Mouse (Mus musculus) G1E (cell line): Measurements from ENCODE around the gene Arhgef7. TPM values are rescaled to one million over a fixed set of nuclear protein-coding genes. Genes with fewer than 3 reads are reported as not detected.

Experiments used
- ATAC-seq: 2 replicates; pipeline ENCODE4 v1.8.0; 2016; ENCODE audit warnings: mild to moderate bottlenecking; ENCODE audit not compliant: insufficient number of reproducible peaks, poor library complexity, low FRiP score, severe bottlenecking; ENCODE audit errors: extremely low read depth
- DNase-seq: peaks from one replicate; pipeline ENCODE4 v3.0.0; 2012; ENCODE audit warnings: low spot score
- H3K27me3 ChIP-seq: 2 replicates; pipeline ENCODE4 v1.6.1; 2012; ENCODE audit warnings: mild to moderate bottlenecking, low read length, inconsistent platforms; ENCODE audit not compliant: insufficient read depth
- H3K36me3 ChIP-seq: replicated peaks from 2 replicates; pipeline ENCODE3; 2012; ENCODE audit warnings: mild to moderate bottlenecking, inconsistent platforms
- H3K4me1 ChIP-seq: 2 replicates; pipeline ENCODE4 v1.6.1; 2012; ENCODE audit warnings: low read depth, low read length, inconsistent platforms, mixed read lengths; ENCODE audit not compliant: insufficient read depth
- H3K4me3 ChIP-seq: 2 replicates; pipeline ENCODE4 v1.5.1; 2012; ENCODE audit warnings: low read depth, mild to moderate bottlenecking, inconsistent platforms, low read length, moderate library complexity, mixed read lengths
- H3K9me3 ChIP-seq: replicated peaks from 2 replicates; pipeline ENCODE4 v1.6.1; 2012; ENCODE audit warnings: inconsistent platforms
- CTCF ChIP-seq: IDR thresholded peaks from 2 replicates; pipeline ENCODE4 v1.5.1; 2012; ENCODE audit warnings: low read depth, low read length, inconsistent platforms, mixed read lengths
- GATA1 ChIP-seq: IDR thresholded peaks from 2 replicates; pipeline ENCODE4 v1.6.1; 2012; ENCODE audit warnings: borderline replicate concordance, low read length, inconsistent platforms, mixed read lengths
- GATA2 ChIP-seq: IDR thresholded peaks from 2 replicates; pipeline ENCODE4 v1.6.1; 2012; ENCODE audit warnings: low read depth, low read length, inconsistent platforms, borderline replicate concordance
- POLR2AphosphoS5 ChIP-seq: IDR thresholded peaks from 2 replicates; pipeline ENCODE4 v1.6.1; 2012; ENCODE audit warnings: low read depth, low read length, inconsistent platforms; ENCODE audit not compliant: insufficient replicate concordance
- TAL1 ChIP-seq: conservative IDR thresholded peaks from 2 replicates; pipeline ENCODE4 v1.6.1; 2012; ENCODE audit warnings: low read depth, low read length, inconsistent platforms, mixed read lengths
- polyA plus RNA-seq: library from polyadenylated mRNA; stranded (reverse); fragments of >175 nt; gene quantifications from 2 replicates; pipeline ENCODE4 v1.2.3, GENCODE M21; 2012
- total RNA-seq, 2 experiments: library from RNA; stranded (forward) in 1 of 2; stranded (reverse) in 1 of 2; fragments of 200-1000 nt in 1 of 2; fragments of >200 nt in 1 of 2; fragmentation: Nextera tagmentation in 1 of 2; gene quantifications; 2 replicates each; pipeline ENCODE4 v1.2.3; 2014 to 2017

Gene Arhgef7
- total and polyA plus RNA-seq, 3 experiments, result 14.7 to 27.8 (median 23.8) TPM

DNA sequence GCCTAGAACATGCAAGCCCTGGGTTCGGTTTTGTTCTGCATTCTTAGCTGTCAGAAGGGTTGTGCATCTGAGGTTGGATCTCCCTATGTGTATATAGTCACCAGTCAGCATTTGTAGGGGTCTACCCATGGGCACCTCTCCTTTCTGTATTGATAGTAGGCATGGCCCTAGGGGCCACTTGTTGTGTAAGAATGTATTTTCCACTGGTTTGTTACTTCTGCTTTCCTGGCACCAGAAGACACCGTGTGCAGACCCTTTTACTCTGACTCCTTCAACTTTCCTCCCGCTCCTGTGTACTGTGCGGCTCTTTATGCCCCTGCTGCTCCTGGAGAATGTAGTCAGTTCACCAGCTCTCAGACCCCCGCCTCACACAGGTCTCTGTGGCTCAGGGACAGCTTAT lies 80.5 kb downstream of the Arhgef7 start:
- ATAC-seq (no peak), DNase-seq (no peak)
- H3K4me3 ChIP-seq, result no peak overlapping the region
- no peak for TF ChIP-seq GATA2
- TF ChIP-seq POLR2AphosphoS5, result no peak
- H3K4me1 ChIP-seq, result no peaks in the 10 kb centered on the region
- no peaks in the 10 kb centered on the region for H3K9me3 ChIP-seq
- H3K27me3 ChIP-seq, result no peaks in the 10 kb centered on the region
- peaks cover 95% of the 10 kb centered on the region for H3K36me3 ChIP-seq

GRCm38 (mm10) chr8:11810426-11810825 lies 82.9 kb downstream of the Arhgef7 start:
- H3K4me1 ChIP-seq, result no peaks in the 10 kb centered on the region
- DNase-seq, result no peak
- H3K4me3 ChIP-seq, result no peak overlapping the region
- no peak for TF ChIP-seq GATA1
- no peaks in the 10 kb centered on the region for H3K27me3 ChIP-seq
- H3K9me3 ChIP-seq, result no peaks in the 10 kb centered on the region
- H3K36me3 ChIP-seq, result peaks cover 95% of the 10 kb centered on the region
- ATAC-seq, result no peak

- ATAC-seq (no peak), DNase-seq (no peak)
- no peaks in the 10 kb centered on the region for H3K4me1 ChIP-seq
- peaks cover 95% of the 10 kb centered on the region for H3K36me3 ChIP-seq
- TF ChIP-seq POLR2AphosphoS5 (no peak), GATA2 (no peak), GATA1 (no peak), TAL1 (no peak), CTCF (no peak)
- no peaks in the 10 kb centered on the region for H3K27me3 ChIP-seq
- no peak overlapping the region for H3K4me3 ChIP-seq
- H3K9me3 ChIP-seq, result no peaks in the 10 kb centered on the region
These were observed 86.3 kb downstream of the Arhgef7 start for GRCm38 (mm10) chr8:11813801-11814200.

DNA sequence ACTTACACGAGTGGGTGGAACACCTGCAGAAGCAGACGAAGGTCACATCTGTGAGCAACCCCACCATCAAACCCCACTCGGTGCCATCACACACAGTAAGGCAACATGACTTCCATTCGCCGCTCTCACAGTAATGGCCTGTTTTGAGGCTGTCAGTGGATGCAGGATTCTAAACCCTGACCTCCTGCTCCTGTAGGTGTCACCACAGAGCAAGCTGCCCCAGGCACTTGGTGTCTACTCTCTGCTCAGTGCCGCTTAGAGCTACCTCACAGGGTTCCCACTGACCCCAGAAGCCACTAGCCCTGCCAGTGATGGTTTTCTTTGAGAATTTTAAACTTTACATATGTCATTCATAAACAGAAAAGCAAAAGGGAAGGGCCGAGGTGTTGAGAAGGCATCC lies 87.7 kb downstream of the Arhgef7 start:
- no peaks in the 10 kb centered on the region for H3K27me3 ChIP-seq
- no peak overlapping the region for H3K4me3 ChIP-seq
- H3K9me3 ChIP-seq, result no peaks in the 10 kb centered on the region
- peaks cover 95% of the 10 kb centered on the region for H3K36me3 ChIP-seq
- ATAC-seq (no peak), DNase-seq (no peak)
- no peaks in the 10 kb centered on the region for H3K4me1 ChIP-seq
- no peak for TF ChIP-seq CTCF
- TF ChIP-seq GATA2, result no peak
- no peak for TF ChIP-seq TAL1
- no peak for TF ChIP-seq POLR2AphosphoS5
- TF ChIP-seq GATA1, result no peak

GRCm38 (mm10) chr8:11820136-11820535 lies 92.6 kb downstream of the Arhgef7 start:
- peaks cover 99% of the 10 kb centered on the region for H3K36me3 ChIP-seq
- no peaks in the 10 kb centered on the region for H3K9me3 ChIP-seq
- ATAC-seq (no peak), DNase-seq (no peak)
- no peaks in the 10 kb centered on the region for H3K4me1 ChIP-seq
- H3K4me3 ChIP-seq, result no peak overlapping the region
- no peak for TF ChIP-seq CTCF
- no peak for TF ChIP-seq TAL1
- TF ChIP-seq GATA2, result no peak
- no peak for TF ChIP-seq GATA1
- TF ChIP-seq POLR2AphosphoS5, result no peak
- H3K27me3 ChIP-seq, result no peaks in the 10 kb centered on the region

DNA sequence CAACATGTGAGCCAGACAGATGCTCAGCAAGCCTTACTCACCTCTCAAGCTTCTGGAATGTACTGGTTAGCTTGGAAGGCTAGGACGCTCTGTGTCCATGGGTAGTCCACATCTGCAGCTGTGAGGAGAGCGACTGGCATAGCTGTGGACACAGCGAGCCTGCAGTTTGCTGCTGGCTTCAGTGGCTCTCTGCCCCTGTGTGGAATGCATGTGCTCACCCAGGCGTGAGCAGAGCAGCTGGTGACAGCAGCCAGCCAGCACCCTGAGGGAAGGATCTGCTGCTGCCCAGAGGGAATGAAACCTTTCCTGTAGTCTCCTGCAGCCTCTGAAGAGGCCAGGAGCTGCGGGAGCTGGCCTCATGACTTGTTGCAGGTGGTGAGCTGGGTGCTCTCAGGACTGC lies 93.0 kb downstream of the Arhgef7 start:
- Histone ChIP-seq H3K4me1 (no peaks in the 10 kb centered on the region), H3K27me3 (no peaks in the 10 kb centered on the region), H3K9me3 (no peaks in the 10 kb centered on the region), H3K4me3 (no peak overlapping the region), H3K36me3 (peaks cover 99% of the 10 kb centered on the region)
- ATAC-seq, result no peak
- TF ChIP-seq POLR2AphosphoS5, result no peak
- no peak for TF ChIP-seq CTCF
- no peak for TF ChIP-seq GATA2
- no peak for TF ChIP-seq TAL1
- TF ChIP-seq GATA1, result no peak
- DNase-seq, result no peak
